Mouse (Mus musculus) right cerebral cortex, postnatal 25 days (tissue): Measurements from ENCODE around the gene Rgs6.

Experiments
- DNase-seq: peaks from one replicate; pipeline ENCODE4 v3.0.0; 2022

Rgs6 gene

GRCm38 (mm10) chr12:82664598-82664997 lies 76.5 kb downstream of the Rgs6 start:
- peak; percentile 55 for DNase-seq

GRCm38 (mm10) chr12:82667441-82667840 lies 79.3 kb downstream of the Rgs6 start:
- no peak for DNase-seq

- DNase-seq, result no peak
Measured at GRCm38 (mm10) chr12:82670201-82670737, 82.2 kb downstream of the Rgs6 start.

- no peak for DNase-seq
Measured at GRCm38 (mm10) chr12:82671591-82671990, 83.5 kb downstream of the Rgs6 start.

GRCm38 (mm10) chr12:82675137-82675536 lies 87.0 kb downstream of the Rgs6 start:
- no peak for DNase-seq

- DNase-seq, result no peak
Measured at GRCm38 (mm10) chr12:82687015-82687414, 98.9 kb downstream of the Rgs6 start.

- DNase-seq, result no peak
Measured at GRCm38 (mm10) chr12:82698886-82699527, 110.9 kb downstream of the Rgs6 start.

- DNase-seq, result no peak
Measured at GRCm38 (mm10) chr12:82699528-82699905, 111.4 kb downstream of the Rgs6 start.

- no peak for DNase-seq
Measured at GRCm38 (mm10) chr12:82700241-82700640, 112.1 kb downstream of the Rgs6 start.

GRCm38 (mm10) chr12:82700840-82701239 lies 112.7 kb downstream of the Rgs6 start:
- DNase-seq, result no peak

- no peak for DNase-seq
Measured at GRCm38 (mm10) chr12:82701359-82701758, 113.3 kb downstream of the Rgs6 start.

- DNase-seq, result no peak
Measured at GRCm38 (mm10) chr12:82710376-82710775, 122.3 kb downstream of the Rgs6 start.

- DNase-seq, result no peak
Measured at GRCm38 (mm10) chr12:82714284-82714683, 126.2 kb downstream of the Rgs6 start.

- no peak for DNase-seq
Measured at GRCm38 (mm10) chr12:82723017-82723540, 135.0 kb downstream of the Rgs6 start.

GRCm38 (mm10) chr12:82726255-82726654 lies 138.2 kb downstream of the Rgs6 start:
- DNase-seq, result no peak

GRCm38 (mm10) chr12:82731587-82731986 lies 143.5 kb downstream of the Rgs6 start:
- DNase-seq, result no peak

GRCm38 (mm10) chr12:82742955-82743354 lies 154.9 kb downstream of the Rgs6 start:
- no peak for DNase-seq

- no peak for DNase-seq
Measured at GRCm38 (mm10) chr12:82744026-82744425, 155.9 kb downstream of the Rgs6 start.

- no peak for DNase-seq
Measured at GRCm38 (mm10) chr12:82744826-82745225, 156.7 kb downstream of the Rgs6 start.

GRCm38 (mm10) chr12:82747099-82747498 lies 159.0 kb downstream of the Rgs6 start:
- no peak for DNase-seq

- DNase-seq, result no peak
Measured at GRCm38 (mm10) chr12:82751846-82752245, 163.8 kb downstream of the Rgs6 start.

GRCm38 (mm10) chr12:82754501-82754900 lies 166.4 kb downstream of the Rgs6 start:
- DNase-seq, result no peak

- DNase-seq, result peak; percentile 72
Measured at GRCm38 (mm10) chr12:82756756-82757155, 168.7 kb downstream of the Rgs6 start.

- no peak for DNase-seq
Measured at GRCm38 (mm10) chr12:82757367-82757766, 169.3 kb downstream of the Rgs6 start.

- no peak for DNase-seq
Measured at GRCm38 (mm10) chr12:82762046-82762445, 174.0 kb downstream of the Rgs6 start.
